Mouse (Mus musculus): Measurements from ENCODE around the gene Grb14. TPM values are rescaled to one million over a fixed set of nuclear protein-coding genes. Genes with fewer than 3 reads are reported as not detected.

Gene Grb14
- total RNA-seq (2017) = 4.0 TPM in 1 of 2 replicates, not detected in the other

DNA sequence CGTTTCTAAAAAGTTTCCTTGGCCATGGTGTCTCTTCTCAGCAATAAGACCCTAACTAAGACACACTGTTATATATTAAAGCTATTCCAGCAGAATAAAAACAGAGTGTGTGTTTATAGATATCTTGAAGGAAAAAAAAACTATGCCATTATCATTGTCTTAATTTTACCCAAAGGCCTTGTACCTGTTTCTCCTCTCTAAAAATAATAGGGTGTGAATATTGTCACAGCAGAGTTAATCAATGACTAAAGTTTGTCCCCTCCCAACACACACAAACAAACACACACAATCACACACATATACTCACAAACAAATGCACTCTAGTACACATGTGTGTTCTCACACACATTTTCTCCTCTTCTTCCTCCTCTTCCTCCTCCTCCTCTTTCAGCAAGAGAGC, at the start of gene Grb14:
Gene Grb14 (minus strand): TSS at position 101 of the 400 bp plus-strand sequence.
- no peak for ATAC-seq (replicated peaks; ENCODE audit: low read depth, poor library complexity, severe bottlenecking)

DNA sequence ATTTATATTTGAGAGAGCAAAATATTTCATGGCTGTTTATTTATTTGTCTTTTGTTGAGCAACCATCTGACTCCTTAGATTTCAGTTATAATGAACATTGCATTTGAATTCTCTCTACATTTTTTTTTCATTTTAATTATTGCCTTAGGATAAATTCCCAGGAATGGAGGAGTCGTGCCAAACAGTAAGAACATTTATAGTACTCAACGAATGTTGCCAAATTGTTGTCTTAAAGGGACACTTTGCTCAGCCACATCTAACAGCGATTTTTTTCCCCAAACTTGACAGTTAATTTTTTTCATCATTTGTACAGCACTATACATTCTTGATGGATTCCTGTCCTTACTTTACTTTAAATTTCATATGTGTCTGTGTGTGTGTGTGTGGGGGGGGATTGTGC, 47.4 kb upstream of the Grb14 start:
- ATAC-seq (replicated peaks; ENCODE audit: low read depth, poor library complexity, severe bottlenecking) = no peak

DNA sequence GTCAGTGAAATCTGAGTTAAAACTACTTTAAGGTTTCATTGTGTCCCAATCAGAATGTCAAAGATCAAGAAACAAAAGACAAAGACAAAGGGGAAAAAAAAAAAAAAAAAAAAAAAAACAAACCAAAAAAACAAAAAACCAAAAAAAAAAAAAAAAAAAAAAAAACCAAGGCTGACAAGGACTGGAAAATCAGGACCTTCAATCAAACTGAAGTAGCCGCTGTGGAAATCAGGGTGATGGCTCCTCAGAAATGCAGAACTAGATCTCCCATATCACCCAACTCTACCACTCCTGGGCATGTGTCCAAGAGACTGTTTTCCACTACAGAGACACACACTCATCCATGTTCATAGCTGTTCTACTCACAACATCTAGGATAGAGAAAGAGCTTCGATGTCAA, 29.0 kb upstream of the Grb14 start:
- peak; percentile 45; the same call in 1 of the 2 replicates for ATAC-seq (replicated peaks; ENCODE audit: low read depth, poor library complexity, severe bottlenecking)

DNA sequence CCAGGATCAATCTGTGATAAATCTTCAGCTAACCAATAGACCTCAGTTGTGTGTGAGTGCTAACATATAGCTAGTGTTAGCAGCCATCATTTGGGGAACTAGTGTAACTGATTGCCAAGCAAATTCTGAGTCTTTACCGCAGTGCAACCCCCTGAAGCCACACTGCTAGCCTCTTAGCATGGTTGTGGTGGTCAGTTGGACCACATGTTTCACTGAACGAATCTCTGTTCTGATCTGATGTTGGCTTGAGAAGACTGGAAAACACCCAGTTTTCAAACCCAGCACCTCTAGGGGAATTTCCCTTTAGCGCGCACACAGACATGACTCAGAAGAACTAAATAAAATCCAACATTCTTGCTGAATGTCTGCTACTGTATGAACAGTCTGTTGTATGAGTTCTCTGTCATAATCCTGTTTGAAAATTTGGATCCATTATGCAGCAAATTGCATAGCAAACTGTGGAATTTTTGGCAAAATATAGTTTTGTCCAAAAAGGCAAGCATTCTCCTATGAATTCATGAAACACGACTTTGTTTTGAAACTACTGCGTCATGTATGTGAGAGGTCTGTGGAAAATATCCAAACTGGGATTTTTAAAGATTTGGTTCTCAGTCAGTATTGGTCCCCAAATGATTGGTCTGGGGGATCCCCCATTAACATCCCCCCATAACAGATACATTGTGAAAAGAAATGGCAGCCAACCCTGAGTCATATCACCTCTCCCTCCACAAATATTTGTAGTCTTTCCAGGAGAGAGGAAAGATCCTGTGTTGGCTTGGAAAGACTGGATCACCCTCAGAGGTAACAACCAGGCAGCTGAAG, 27.6 kb upstream of the Grb14 start:
- no peak for ATAC-seq (replicated peaks; ENCODE audit: low read depth, poor library complexity, severe bottlenecking)

DNA sequence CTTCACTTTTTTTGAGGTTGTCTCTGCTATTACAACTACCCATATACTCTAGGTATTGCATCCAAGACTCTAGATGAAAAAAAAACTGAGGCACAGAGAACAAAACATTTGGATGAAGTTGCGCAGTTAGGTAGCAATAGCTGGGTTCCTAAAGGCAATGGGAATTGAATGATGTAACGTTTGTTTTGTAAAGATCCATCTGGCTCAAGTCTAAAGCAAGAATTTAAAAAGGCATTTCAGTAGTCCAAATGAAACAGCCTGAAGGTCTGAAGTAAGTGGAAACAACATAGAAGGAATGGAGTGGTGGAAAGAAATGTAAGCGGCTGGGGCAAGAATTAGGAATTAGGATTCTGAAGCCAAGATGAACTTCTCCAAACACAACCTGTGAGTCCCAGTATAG, 26.0 kb upstream of the Grb14 start:
- ATAC-seq (replicated peaks; ENCODE audit: low read depth, poor library complexity, severe bottlenecking) = no peak

DNA sequence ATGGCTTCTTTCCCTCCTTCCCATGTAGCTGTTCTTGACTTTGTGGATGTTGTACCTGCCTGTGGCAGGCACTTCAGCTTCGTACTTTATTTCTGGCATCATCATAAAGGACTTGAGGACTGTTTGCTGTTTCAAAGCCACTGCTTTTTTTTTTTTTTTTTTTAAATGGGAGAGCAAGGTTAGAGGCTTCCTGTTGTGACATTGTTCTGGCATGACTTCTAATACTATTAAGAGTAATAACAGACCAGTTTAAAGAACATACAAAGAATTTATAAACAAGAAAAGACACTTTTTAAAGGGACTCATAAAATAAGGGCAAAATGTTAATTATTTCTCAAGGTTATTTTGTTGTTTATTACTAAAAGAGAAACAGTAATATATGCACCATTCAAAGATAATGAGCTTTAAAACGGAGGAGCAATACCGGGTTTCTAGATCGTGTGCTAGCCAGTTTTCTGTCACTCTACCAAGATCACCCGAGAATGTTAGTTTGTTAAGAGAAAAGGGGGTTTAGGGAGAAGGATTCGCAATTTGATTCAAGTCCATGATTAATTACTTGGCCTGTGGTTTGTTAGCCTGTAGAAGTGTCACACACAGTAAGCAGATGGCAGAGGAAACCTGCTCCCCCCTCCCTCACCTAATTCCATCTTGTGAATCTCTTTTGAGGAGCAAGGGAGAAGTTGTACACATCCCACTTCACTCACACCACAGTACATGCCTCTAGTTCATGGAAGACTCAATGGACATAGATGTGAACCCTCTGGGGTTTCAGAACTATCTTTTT, 23.6 kb upstream of the Grb14 start:
- ATAC-seq (replicated peaks; ENCODE audit: low read depth, poor library complexity, severe bottlenecking) = no peak

DNA sequence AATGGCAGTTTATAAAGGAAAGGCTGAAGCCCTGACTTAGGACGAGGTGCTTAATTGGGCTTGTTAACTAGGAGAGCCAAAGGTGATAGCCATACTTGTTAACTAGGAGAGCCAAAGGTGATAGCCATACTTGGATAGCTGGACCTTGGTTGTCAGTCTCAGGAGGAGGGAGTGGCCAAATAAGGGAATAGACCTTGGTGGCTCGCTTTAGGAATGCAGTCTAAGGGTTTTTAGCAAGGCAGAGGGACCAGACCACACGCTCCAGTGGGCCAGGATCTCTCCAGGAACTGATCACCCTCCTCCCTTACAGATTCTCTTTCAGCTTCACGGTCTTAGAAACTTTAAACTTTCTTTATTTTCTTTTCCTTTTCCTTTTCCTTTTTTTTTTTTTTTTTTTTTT, 13.4 kb upstream of the Grb14 start:
- ATAC-seq (replicated peaks; ENCODE audit: low read depth, poor library complexity, severe bottlenecking) = no peak

DNA sequence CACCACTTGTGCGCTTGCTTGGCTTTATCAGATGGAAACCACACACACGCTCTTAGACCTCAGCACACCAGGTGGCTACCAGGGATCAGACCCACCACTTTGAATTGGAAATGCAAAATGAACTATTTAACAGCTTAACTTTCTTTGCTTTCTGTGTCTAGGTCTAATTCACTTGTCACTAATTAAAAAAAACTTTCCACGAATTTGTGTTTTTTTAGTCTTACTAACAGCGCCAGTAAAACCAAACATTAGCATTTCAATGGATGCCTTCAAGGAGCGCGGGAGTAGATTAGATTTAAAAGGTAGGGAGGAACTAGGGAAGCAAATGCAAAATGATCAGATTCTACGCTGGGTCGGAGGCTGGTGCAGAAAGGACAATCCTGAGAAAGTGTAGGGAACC, 12.8 kb upstream of the Grb14 start:
- no peak for ATAC-seq (replicated peaks; ENCODE audit: low read depth, poor library complexity, severe bottlenecking)

DNA sequence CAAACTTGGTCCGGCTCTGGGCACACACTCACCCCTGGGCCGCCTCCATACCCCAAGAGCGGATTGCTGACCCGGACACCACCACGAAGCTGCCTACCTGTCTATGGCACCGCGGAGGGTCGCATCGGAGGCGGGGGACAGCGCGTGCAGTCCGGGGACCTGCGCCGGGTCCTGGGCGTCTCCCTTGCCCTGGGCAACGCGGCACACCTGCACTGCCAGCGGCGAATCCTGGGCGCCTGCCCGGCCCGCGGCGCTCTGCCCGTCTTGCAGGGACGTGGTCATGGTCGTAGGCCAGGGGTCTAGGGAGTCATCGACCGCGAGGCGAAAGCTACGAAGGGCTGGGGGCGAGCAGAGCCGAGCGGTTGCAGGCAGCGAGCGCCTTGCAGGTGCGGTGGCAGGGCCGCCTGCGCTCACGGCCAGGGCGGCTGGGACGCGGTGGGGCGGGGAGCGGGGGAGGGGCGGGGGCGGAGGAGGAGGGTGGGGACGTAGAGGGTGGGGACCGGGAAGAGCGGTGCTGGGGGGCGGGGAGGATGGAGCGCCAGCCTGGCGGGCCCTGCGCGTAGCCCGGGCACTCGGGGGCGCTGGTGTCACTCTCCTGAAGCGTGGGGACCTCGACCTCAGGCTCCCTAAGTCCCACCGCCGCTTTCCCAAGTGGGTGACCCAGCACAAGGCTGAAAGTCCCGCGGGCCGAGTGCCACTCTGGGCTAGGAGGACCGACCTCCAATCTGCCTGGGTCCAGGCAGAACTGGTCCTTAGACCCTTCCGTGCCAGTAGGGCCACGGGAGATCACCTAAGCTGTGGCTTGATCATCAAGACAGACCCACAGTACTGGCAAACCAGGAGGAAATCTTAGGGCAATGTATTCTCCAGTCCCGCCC, 2.2 kb downstream of the Grb14 start:
- ATAC-seq (replicated peaks; ENCODE audit: low read depth, poor library complexity, severe bottlenecking) = peak; percentile 75

DNA sequence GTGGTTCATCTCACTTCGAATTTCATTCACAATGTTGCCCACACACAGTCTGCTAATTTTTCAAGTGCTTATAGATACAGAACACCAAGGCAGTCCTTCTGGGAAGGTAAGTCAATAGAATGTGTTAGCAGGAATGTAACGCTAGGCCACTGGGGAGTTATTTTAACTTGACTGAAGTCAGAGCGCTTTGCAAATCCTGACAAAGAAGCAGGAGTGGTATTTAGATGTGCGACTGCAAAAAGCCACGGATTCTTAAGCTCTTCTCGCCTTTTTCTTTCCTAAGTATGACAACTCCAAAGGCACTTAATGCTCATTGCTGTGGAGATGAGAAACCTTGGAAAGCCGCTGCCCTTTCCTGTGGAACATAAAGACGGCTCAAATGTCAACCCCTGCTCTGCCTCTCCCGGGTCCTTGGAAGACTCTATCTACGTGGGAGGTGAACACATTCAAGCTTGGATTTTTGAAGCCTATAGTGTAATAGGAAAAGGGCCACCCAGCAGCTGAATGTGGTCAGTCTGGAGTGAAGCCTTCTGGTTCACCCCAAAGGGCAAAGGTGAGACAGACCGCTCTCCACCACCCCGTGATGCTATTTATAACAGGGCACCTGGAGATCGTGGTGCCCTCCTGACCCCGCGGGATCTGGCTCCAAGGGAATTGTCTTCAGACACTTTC, 3.0 kb downstream of the Grb14 start:
- 0 out of 2 replicates have a peak, but pooled peaks have one; percentile 10 for ATAC-seq (replicated peaks; ENCODE audit: low read depth, poor library complexity, severe bottlenecking)

DNA sequence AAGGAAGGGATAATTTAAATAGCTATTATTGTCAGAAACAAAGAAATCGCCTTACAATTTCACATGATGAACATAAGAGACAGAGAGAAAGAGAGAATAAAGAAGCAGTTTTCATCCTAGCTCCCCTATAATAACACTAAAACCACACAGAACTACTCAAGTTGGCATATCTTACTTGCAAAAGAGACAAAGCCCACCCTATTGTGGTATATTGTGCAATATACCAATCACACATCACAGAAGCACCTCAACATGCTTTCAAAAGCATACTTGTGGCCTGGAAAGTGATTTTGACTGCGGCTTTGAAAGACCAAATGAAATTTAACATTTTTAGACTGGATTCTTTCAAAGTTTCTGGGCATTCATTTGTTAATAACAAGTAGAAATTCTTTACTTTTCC, 7.4 kb downstream of the Grb14 start:
- ATAC-seq (replicated peaks; ENCODE audit: low read depth, poor library complexity, severe bottlenecking) = 0 out of 2 replicates have a peak, but pooled peaks have one; percentile 29

DNA sequence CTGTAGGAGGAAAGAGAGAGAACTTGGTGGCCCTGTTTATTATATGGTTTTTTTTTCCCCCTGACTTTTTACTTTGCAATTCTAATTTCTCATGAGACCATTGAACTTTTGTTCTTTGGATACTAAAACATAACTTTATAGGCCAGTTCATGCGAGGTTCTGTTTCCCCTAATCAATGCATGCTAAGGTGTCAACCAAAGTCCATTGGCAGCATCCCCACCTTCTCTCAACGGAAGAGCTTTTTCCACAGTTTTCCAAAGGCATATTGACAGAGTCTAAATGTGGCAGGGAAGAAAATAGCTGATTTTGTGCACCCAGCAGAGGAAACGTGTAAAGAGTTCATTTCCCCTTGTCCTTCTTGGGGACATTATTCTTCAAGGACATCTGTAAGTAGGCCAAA, 10.2 kb downstream of the Grb14 start:
- ATAC-seq (replicated peaks; ENCODE audit: low read depth, poor library complexity, severe bottlenecking) = no peak

DNA sequence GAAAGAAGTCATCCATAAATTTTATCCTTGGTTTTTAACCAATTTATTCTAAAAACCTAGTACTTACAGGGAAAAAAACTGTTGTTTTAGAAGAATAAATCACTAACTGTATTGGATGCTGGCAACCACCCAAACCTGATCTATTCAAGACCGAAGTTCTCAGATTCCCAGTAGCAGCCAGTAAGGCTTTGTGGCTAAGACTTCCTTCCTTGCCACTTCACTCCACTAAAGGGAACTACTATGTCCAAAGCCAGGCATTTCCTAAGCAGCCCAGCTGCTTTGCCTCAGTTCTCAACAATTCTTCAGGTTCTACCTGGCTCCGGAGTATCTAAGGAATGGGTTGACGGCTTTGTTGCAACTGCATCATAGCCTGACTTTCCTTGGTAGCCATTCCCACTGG, 14.7 kb downstream of the Grb14 start:
- peak; percentile 42; the same call in 1 of the 2 replicates for ATAC-seq (replicated peaks; ENCODE audit: low read depth, poor library complexity, severe bottlenecking)

DNA sequence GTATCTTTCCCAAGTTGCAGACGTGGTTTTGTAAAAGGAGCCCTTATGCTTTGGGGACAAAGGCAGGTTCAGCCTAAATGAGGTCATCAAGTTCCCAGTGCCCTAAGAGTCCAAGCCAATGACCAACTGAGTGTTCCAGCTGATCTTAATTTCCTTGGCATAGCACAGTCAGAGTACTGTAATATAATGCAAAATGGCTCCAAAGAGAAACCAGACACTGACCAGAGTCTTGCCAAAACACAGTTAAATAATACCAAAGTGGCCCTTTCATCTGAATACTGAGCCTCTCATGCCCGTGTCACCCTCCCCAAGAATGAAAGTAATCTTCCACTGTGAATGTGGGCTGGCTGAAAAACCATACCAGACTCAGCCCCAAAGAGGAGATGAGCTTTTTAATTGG, 17.4 kb downstream of the Grb14 start:
- no peak for ATAC-seq (replicated peaks; ENCODE audit: low read depth, poor library complexity, severe bottlenecking)

DNA sequence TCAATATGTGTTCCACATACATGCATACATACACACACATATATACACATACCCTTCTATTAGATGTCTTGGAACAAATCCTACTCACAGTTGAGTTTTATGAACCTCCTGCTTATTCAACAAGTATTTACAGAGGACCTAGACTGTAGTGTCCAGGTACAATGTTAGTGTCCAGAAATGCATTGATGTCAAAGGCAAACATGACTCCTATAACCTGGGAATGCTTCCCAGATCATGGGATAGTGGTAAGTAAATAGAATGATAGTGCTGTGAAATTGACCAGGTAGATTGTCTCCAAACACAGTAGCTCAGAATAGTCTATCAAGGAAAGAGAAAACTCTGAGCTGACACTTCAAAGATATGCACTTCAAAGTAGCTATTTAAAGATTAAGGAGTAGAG, 19.7 kb downstream of the Grb14 start:
- no peak for ATAC-seq (replicated peaks; ENCODE audit: low read depth, poor library complexity, severe bottlenecking)

DNA sequence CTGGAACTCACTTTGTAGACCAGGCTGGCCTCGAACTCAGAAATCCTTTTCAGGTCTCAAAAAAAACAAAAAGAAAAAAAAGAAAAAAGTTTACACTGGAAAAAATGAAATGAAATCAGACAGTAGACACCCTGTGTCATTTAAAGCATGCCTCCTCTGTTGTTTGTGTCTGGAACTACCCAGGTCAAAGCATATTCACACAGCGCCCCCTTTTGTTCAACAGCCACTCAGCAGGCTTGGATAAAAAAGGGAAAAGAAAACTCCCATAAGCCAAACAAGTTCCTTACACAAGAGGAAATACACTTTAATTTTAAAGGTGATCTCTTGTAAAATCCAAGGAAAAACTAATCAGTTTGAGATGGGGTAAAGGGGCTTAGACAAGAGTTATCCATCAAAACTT, 21.4 kb downstream of the Grb14 start:
- peak; percentile 66 for ATAC-seq (replicated peaks; ENCODE audit: low read depth, poor library complexity, severe bottlenecking)

DNA sequence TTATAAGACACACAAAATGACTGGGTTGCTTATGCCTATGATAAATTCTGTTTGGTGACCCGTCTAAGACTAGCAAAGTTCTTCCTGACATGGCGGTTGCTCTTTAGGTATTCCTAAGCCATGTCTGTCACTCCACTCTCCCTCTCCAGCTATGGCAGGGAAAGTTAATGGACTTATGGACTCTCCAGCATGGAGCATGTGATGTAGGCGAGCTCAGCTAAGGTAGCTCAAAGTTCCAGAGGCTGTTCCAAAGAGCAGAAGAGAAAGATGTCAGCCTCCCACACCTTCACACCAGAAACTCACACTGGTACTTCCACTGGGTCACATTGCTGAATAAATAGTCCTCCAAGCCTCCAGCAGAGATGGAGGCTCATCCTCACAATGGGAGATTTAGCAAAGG, 22.2 kb downstream of the Grb14 start:
- no peak for ATAC-seq (replicated peaks; ENCODE audit: low read depth, poor library complexity, severe bottlenecking)

DNA sequence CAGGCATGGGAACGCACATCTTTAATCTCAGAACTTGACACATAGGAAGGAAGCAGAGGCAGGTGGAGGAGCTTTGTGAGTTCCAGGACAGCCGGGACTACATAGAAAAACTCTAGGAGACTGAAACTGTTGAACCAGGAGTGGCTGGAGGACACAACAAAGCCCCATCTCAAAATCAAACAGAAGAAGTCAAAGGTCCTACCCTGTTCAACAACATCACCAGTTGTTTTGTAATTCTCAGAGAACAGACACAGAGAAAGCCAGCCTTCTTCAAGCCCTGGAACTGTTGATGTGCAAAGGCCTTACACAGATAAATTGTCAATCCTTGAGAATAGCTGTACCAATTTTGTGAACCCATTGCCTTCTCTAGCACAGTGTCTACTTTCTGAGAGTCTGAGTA, 29.7 kb downstream of the Grb14 start:
- ATAC-seq (replicated peaks; ENCODE audit: low read depth, poor library complexity, severe bottlenecking) = no peak

DNA sequence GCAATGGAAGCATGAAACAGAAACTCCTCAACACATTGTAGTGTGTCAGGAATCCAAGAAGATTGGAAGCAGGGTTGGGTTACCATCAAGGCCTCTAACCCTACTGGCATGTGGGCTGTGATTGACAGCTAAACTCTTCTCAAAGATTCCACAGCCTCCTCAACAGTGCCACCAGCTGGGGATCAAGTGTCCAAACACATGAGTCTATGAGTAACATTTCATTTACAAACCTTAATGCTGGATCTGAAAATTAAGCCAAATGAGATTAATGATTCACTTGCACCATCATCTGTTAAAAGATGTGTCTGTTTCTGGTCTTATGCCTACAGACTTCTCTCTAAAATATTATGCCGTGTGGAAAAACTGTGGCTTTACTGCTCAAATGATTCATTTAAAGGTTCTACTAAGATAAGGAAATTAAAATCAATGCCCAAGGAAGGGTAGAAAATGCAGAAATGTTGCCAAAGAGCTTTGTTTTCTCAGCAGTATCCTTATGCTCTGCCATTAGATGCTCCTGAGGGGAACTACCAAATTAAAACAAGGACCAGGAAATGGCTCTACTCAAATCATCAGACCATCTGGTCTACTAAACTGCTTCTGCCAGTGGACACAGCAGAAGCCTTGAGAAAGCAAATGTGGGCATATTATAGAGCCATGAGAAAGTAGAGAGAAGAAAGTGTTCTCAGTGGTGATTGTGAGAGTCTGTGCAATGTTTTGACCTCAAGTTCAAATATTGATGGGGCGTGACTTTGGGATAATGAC, 35.2 kb downstream of the Grb14 start:
- no peak for ATAC-seq (replicated peaks; ENCODE audit: low read depth, poor library complexity, severe bottlenecking)

Data from common myeloid progenitor, adult 5-6 weeks (primary cell).